14 mouse cellular contexts compared by ENCODE assay signal in the genomic region with DNA sequence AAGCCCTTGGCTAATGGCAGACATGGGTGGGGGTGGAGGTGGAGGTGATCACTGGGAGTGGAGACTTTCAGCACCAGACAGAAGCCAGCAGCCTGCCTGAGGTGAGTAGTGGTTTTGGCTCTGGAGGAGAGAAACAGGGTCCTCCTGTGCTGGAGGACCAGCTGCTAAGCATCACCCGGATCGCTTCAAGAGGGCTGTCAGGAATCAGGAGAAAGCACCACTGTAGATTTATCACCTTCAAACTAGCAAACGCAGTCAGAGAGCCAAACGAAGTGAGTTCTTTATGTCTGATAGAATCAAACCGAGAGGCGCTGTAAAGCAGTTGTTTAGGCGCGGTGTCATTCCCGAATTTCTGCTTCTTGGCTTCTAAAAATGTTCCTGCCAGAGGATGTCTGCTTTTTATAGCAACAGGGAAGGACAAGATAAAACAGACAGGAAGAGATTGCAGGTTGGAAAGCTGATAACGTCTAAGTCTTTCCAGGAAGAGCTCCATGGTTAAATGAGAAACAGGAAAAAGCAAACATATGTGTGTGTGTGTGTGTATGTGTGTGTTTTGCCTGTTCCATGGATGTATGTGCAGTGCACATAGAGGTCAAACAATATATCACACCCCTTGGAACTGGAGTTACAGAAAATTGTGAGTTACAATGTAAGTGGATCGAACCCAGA.
A peak's percentile ranks its signal among the peaks of the same experiment; 100 is the strongest.
DNase-seq lines count a peak whose midpoint lies in the region; ATAC-seq and TF ChIP-seq lines count a peak whose summit lies in the region.
"Had no signal": no experiment of that assay in that cellular context is flagged by ENCODE, and none has a peak within 500 bp of the region (broad histone marks: within the 10 kb centered on the region; RNA-seq: fewer than 3 reads in every experiment).

No protein-coding gene starts in this region.

- H3K27me3 ChIP-seq in kidney, embryonic 14.5 days (ENCODE audit: control insufficient read depth, insufficient read depth, low read length), result no peaks in the 10 kb centered on the region
- H3K27me3 ChIP-seq in heart, adult 2 months (ENCODE audit: control insufficient read depth, insufficient read depth, low read length), result no peaks in the 10 kb centered on the region
- H3K27me3 ChIP-seq: neural tube, embryonic 12.5 days had no signal

- peak overlapping the region; percentile 43; the same call in 1 of the 2 replicates for H3K27ac ChIP-seq in kidney, embryonic 14.5 days (ENCODE audit: low read depth, low read length)
- H3K27ac ChIP-seq in heart, adult 2 months, result peak overlapping the region; percentile 19
- H3K27ac ChIP-seq: hindbrain, embryonic 10.5 days; liver, embryonic 14.5 days; midbrain, embryonic 10.5 days; neural tube, embryonic 12.5 days had no signal

- H3K4me1 ChIP-seq in kidney, embryonic 14.5 days (ENCODE audit: control insufficient read depth, insufficient read depth, low read length), result no peaks in the 10 kb centered on the region
- peaks cover 6% of the 10 kb centered on the region for H3K4me1 ChIP-seq in heart, adult 2 months (ENCODE audit: control insufficient read depth, insufficient read depth, low read length)
- H3K4me1 ChIP-seq: hindbrain, embryonic 10.5 days; midbrain, embryonic 10.5 days; neural tube, embryonic 12.5 days had no signal

- H3K79me2 ChIP-seq in heart, adult 2 months (replicated peaks; ENCODE audit: control insufficient read depth, insufficient read depth, low read length), result no peaks in the 10 kb centered on the region

- TF ChIP-seq CTCF in heart, adult 2 months (IDR thresholded peaks at IDR 0.05), result no peak

- H3K9ac ChIP-seq in kidney, embryonic 14.5 days (ENCODE audit: low read depth, low read length), result no peak overlapping the region; the same call in 1 of the 2 replicates
- H3K9ac ChIP-seq in heart, adult 2 months (ENCODE audit: low read depth, low read length), result no peak overlapping the region
- H3K9ac ChIP-seq: liver, embryonic 14.5 days; neural tube, embryonic 12.5 days had no signal

- intact Hi-C loops in heart, adult 2 months (cut with DNase I), result no loop called here

- DNase-seq in kidney, adult 11 months, result no peak
- DNase-seq in ES-CJ7 (ENCODE audit: low read depth, low spot score), result peak; percentile 14
- DNase-seq in heart, adult 2 months, result peak in 1 of 2 experiments; percentile 4
- peak; percentile 7 for DNase-seq in heart, postnatal 4 days
- no peak for DNase-seq in ovary, postnatal 36 days (ENCODE audit: low spot score)
- DNase-seq in cerebellum, adult 9-10 months, result no peak
- no peak for DNase-seq in natural killer cell, adult 2 months (ENCODE audit: low spot score in 2 of 2)
- DNase-seq: adrenal gland, postnatal 10 days; cerebellum, adult 18-20 months had no signal

- 27% methylated on average over 11 of the region's 11 CpGs for WGBS in kidney, embryonic 14.5 days
- 13% methylated on average over 11 of the region's 11 CpGs for WGBS in heart, adult 2 months

- no peak for TF ChIP-seq EP300 in heart, adult 2 months (IDR thresholded peaks at IDR 0.05; ENCODE audit: insufficient read depth, low read depth, low read length)

- no peak for TF ChIP-seq POLR2A in heart, adult 2 months (IDR thresholded peaks at IDR 0.05; ENCODE audit: insufficient read depth, low read depth, low read length)

- peaks cover 4% of the 10 kb centered on the region for H3K9me3 ChIP-seq in kidney, embryonic 14.5 days (ENCODE audit: control insufficient read depth, low read length)
- H3K9me3 ChIP-seq: hindbrain, embryonic 10.5 days; midbrain, embryonic 10.5 days; neural tube, embryonic 12.5 days had no signal

- no peak overlapping the region for H3K4me3 ChIP-seq in kidney, embryonic 14.5 days (ENCODE audit: low read length)
- no peak overlapping the region for H3K4me3 ChIP-seq in heart, adult 2 months
- H3K4me3 ChIP-seq: hindbrain, embryonic 10.5 days; midbrain, embryonic 10.5 days; neural tube, embryonic 12.5 days had no signal

- H3K36me3 ChIP-seq in kidney, embryonic 14.5 days (ENCODE audit: control insufficient read depth, insufficient read depth, low read length), result no peaks in the 10 kb centered on the region
- H3K36me3 ChIP-seq in heart, adult 2 months (ENCODE audit: control insufficient read depth, insufficient read depth, low read length), result no peaks in the 10 kb centered on the region
- H3K36me3 ChIP-seq: hindbrain, embryonic 10.5 days; midbrain, embryonic 10.5 days; neural tube, embryonic 12.5 days had no signal

- peak; percentile 64; the same call in 1 of the 2 replicates for ATAC-seq in kidney, embryonic 14.5 days (ENCODE audit: low FRiP score, low TSS enrichment)

- no peak overlapping the region for H3K4me2 ChIP-seq in kidney, embryonic 14.5 days (replicated peaks; ENCODE audit: low read depth, low read length)
- H3K4me2 ChIP-seq: neural tube, embryonic 12.5 days had no signal

Comparison
In these comparisons a context has a peak if more than half of its experiments do, and no peak if none do; other contexts are left out.
1. DNase-seq: peak in ES-CJ7 (single experiment) and heart, postnatal 4 days (single experiment); none in kidney, adult 11 months (single experiment), ovary, postnatal 36 days (single experiment), cerebellum, adult 9-10 months (single experiment) and natural killer cell, adult 2 months (0 of 2).